Mouse (Mus musculus): ENCODE measurements around the gene Rrm2. TPM values are rescaled to one million over a fixed set of nuclear protein-coding genes. Genes with fewer than 3 reads are reported as not detected.

The Rrm2 gene
- total RNA-seq (2014; rRNA removed) (18.2 and 19.2 TPM in 2 replicates), polyA plus RNA-seq (2015; fragmentation: Nextera tagmentation; extraction: Ambion mirVana) (50.3 and 50.7 TPM in 2 replicates)

- H3K4me3 ChIP-seq (ENCODE audit: low read depth, low read length) = peak within 1 kb of the TSS; percentile 83
- no peaks in the 10 kb centered on the region; the same call in 1 of the 2 replicates for H3K27me3 ChIP-seq (ENCODE audit: insufficient read depth, low read length)
- peak; percentile 96 for ATAC-seq
- H3K36me3 ChIP-seq (ENCODE audit: insufficient read depth) = no peaks in the 10 kb centered on the region; the same call in 1 of the 2 replicates
- 2% methylated on average over 83 of the region's 83 CpGs for WGBS
- H3K27ac ChIP-seq (ENCODE audit: low read depth, low read length) = peak within 1 kb of the TSS; percentile 68
- peak within 1 kb of the TSS; percentile 73 for H3K4me2 ChIP-seq (ENCODE audit: low read depth)
- H3K4me1 ChIP-seq (ENCODE audit: insufficient read depth) = peaks cover 11% of the 10 kb centered on the region; the same call in 1 of the 2 replicates
- peak; percentile 96 for DNase-seq
- peak within 1 kb of the TSS; percentile 73 for H3K9ac ChIP-seq
- no peaks in the 10 kb centered on the region for H3K9me3 ChIP-seq (ENCODE audit: low read length)
- TF ChIP-seq CTCF (IDR thresholded peaks at IDR 0.05; ENCODE audit: low read depth) = peak; percentile 86
These were observed at the start of gene Rrm2 for GRCm38 (mm10) chr12:24707954-24708823. Rrm2 (plus strand) TSS chr12:24708241.

GRCm38 (mm10) chr12:24658998-24659397, 49.0 kb upstream of the Rrm2 start:
- H3K27ac ChIP-seq (ENCODE audit: low read depth, low read length) = no peak overlapping the region
- no peak overlapping the region for H3K9ac ChIP-seq
- no peak overlapping the region for H3K4me3 ChIP-seq (ENCODE audit: low read depth, low read length)
- ATAC-seq = no peak
- no peak for TF ChIP-seq CTCF (IDR thresholded peaks at IDR 0.05; ENCODE audit: low read depth)
- 0 out of 2 replicates have a peak, but pooled peaks cover 4% of the 10 kb centered on the region for H3K4me1 ChIP-seq (ENCODE audit: insufficient read depth)
- H3K9me3 ChIP-seq (ENCODE audit: low read length) = no peaks in the 10 kb centered on the region
- no peaks in the 10 kb centered on the region for H3K27me3 ChIP-seq (ENCODE audit: insufficient read depth, low read length)
- H3K4me2 ChIP-seq (ENCODE audit: low read depth) = no peak overlapping the region
- DNase-seq = no peak
- peaks cover 61% of the 10 kb centered on the region for H3K36me3 ChIP-seq (ENCODE audit: insufficient read depth)
- WGBS = 94% methylated on average over 4 of the region's 4 CpGs

GRCm38 (mm10) chr12:24659923-24660322, 48.1 kb upstream of the Rrm2 start:
- Histone ChIP-seq H3K9me3 (ENCODE audit: low read length) (no peaks in the 10 kb centered on the region), H3K27ac (ENCODE audit: low read depth, low read length) (no peak overlapping the region), H3K4me3 (ENCODE audit: low read depth, low read length) (no peak overlapping the region), H3K27me3 (ENCODE audit: insufficient read depth, low read length) (no peaks in the 10 kb centered on the region), H3K9ac (no peak overlapping the region), H3K4me2 (ENCODE audit: low read depth) (no peak overlapping the region), H3K4me1 (ENCODE audit: insufficient read depth) (0 out of 2 replicates have a peak, but pooled peaks cover 4% of the 10 kb centered on the region), H3K36me3 (ENCODE audit: insufficient read depth) (peaks cover 53% of the 10 kb centered on the region)
- ATAC-seq = no peak
- no peak for TF ChIP-seq CTCF (IDR thresholded peaks at IDR 0.05; ENCODE audit: low read depth)
- 95% methylated on average over 9 of the region's 9 CpGs for WGBS
- no peak for DNase-seq

GRCm38 (mm10) chr12:24661100-24661499, 46.9 kb upstream of the Rrm2 start:
- H3K27ac ChIP-seq (ENCODE audit: low read depth, low read length) = no peak overlapping the region
- no peak overlapping the region for H3K9ac ChIP-seq
- H3K4me3 ChIP-seq (ENCODE audit: low read depth, low read length) = no peak overlapping the region
- H3K4me2 ChIP-seq (ENCODE audit: low read depth) = no peak overlapping the region
- H3K36me3 ChIP-seq (ENCODE audit: insufficient read depth) = peaks cover 44% of the 10 kb centered on the region
- no peaks in the 10 kb centered on the region for H3K27me3 ChIP-seq (ENCODE audit: insufficient read depth, low read length)
- 85% methylated on average over 4 of the region's 4 CpGs for WGBS
- H3K9me3 ChIP-seq (ENCODE audit: low read length) = no peaks in the 10 kb centered on the region
- no peak for DNase-seq
- 0 out of 2 replicates have a peak, but pooled peaks cover 4% of the 10 kb centered on the region for H3K4me1 ChIP-seq (ENCODE audit: insufficient read depth)
- no peak for ATAC-seq
- no peak for TF ChIP-seq CTCF (IDR thresholded peaks at IDR 0.05; ENCODE audit: low read depth)

- WGBS = 85% methylated on average over 5 of the region's 5 CpGs
- Histone ChIP-seq H3K4me3 (ENCODE audit: low read depth, low read length) (no peak overlapping the region), H3K9me3 (ENCODE audit: low read length) (no peaks in the 10 kb centered on the region), H3K27ac (ENCODE audit: low read depth, low read length) (no peak overlapping the region), H3K9ac (no peak overlapping the region), H3K4me1 (ENCODE audit: insufficient read depth) (no peaks in the 10 kb centered on the region), H3K4me2 (ENCODE audit: low read depth) (no peak overlapping the region), H3K36me3 (ENCODE audit: insufficient read depth) (peaks cover 36% of the 10 kb centered on the region), H3K27me3 (ENCODE audit: insufficient read depth, low read length) (no peaks in the 10 kb centered on the region)
- no peak for TF ChIP-seq CTCF (IDR thresholded peaks at IDR 0.05; ENCODE audit: low read depth)
- ATAC-seq (no peak), DNase-seq (no peak)
These were observed 45.9 kb upstream of the Rrm2 start for GRCm38 (mm10) chr12:24662131-24662530.

- no peaks in the 10 kb centered on the region for H3K36me3 ChIP-seq (ENCODE audit: insufficient read depth)
- H3K9me3 ChIP-seq (ENCODE audit: low read length) = no peaks in the 10 kb centered on the region
- ATAC-seq (no peak), DNase-seq (no peak)
- peaks cover 10% of the 10 kb centered on the region; the same call in 1 of the 2 replicates for H3K4me1 ChIP-seq (ENCODE audit: insufficient read depth)
- H3K4me3 ChIP-seq (ENCODE audit: low read depth, low read length) = peak overlapping the region; percentile 65
- TF ChIP-seq CTCF (IDR thresholded peaks at IDR 0.05; ENCODE audit: low read depth) = no peak
- peak overlapping the region; percentile 69 for H3K9ac ChIP-seq
- no peak overlapping the region for H3K27ac ChIP-seq (ENCODE audit: low read depth, low read length)
- H3K4me2 ChIP-seq (ENCODE audit: low read depth) = peak overlapping the region; percentile 94
- H3K27me3 ChIP-seq (ENCODE audit: insufficient read depth, low read length) = no peaks in the 10 kb centered on the region; the same call in 1 of the 2 replicates
- WGBS = 18% methylated on average over 9 of the region's 9 CpGs
These were observed 27.9 kb upstream of the Rrm2 start for GRCm38 (mm10) chr12:24680096-24680491.

Measured in forebrain, postnatal 0 days (tissue).